Mouse (Mus musculus) urinary bladder, postnatal 36 days (tissue): ENCODE data around the gene Limch1.

Experiments used
- DNase-seq, 2 experiments: peaks; one replicate each; pipeline ENCODE4 v3.0.0; 2022; ENCODE audit warnings: low spot score in 2 of 2, mixed read lengths in 1 of 2

The Limch1 gene

GRCm38 (mm10) chr5:67101793-67102600, 356.4 kb downstream of the Limch1 start:
- DNase-seq: no peak

- DNase-seq: no peak
Observed at GRCm38 (mm10) chr5:67103016-67103415, 357.4 kb downstream of the Limch1 start.

GRCm38 (mm10) chr5:67106261-67106660, 360.6 kb downstream of the Limch1 start:
- DNase-seq: no peak
